Mouse (Mus musculus) Muller cell, postnatal 12 days (primary cell): ENCODE results near the gene Rps28.

Experiments
- DNase-seq: peaks from one replicate; pipeline ENCODE4 v3.0.0-alpha.2; 2015; ENCODE audit errors: inconsistent ontology term

The Rps28 gene

GRCm38 (mm10) chr17:33812475-33812874 is 11.9 kb downstream of the Rps28 start:
- DNase-seq = peak; percentile 47

GRCm38 (mm10) chr17:33811142-33811516 is 13.2 kb downstream of the Rps28 start:
- DNase-seq = no peak

- peak; percentile 97 for DNase-seq
Observed at GRCm38 (mm10) chr17:33810334-33811141, 13.8 kb downstream of the Rps28 start, which contains the start of gene Kank3. Gene Kank3 (plus strand): TSS chr17:33810519.

GRCm38 (mm10) chr17:33808192-33808591 is 16.2 kb downstream of the Rps28 start:
- DNase-seq = no peak

GRCm38 (mm10) chr17:33807181-33807888 is 17.0 kb downstream of the Rps28 start:
- DNase-seq = no peak

- no peak for DNase-seq
Observed at GRCm38 (mm10) chr17:33804745-33805144, 19.6 kb downstream of the Rps28 start.

GRCm38 (mm10) chr17:33804205-33804604 is 20.2 kb downstream of the Rps28 start:
- no peak for DNase-seq

- peak; percentile 46 for DNase-seq
Observed at GRCm38 (mm10) chr17:33802221-33802620, 22.1 kb downstream of the Rps28 start.

GRCm38 (mm10) chr17:33799277-33799676 is 25.1 kb downstream of the Rps28 start:
- no peak for DNase-seq

- DNase-seq = peak; percentile 36
Observed at GRCm38 (mm10) chr17:33798306-33798705, 26.1 kb downstream of the Rps28 start.

- no peak for DNase-seq
Observed at GRCm38 (mm10) chr17:33788732-33789131, 35.6 kb downstream of the Rps28 start.

GRCm38 (mm10) chr17:33786375-33786774 is 38.0 kb downstream of the Rps28 start:
- DNase-seq = no peak

- no peak for DNase-seq
Observed at GRCm38 (mm10) chr17:33784939-33785338, 39.4 kb downstream of the Rps28 start.

- DNase-seq = peak; percentile 98
Observed at GRCm38 (mm10) chr17:33783408-33783807, 41.0 kb downstream of the Rps28 start.

- DNase-seq = peak; percentile 47
Observed at GRCm38 (mm10) chr17:33782067-33782466, 42.3 kb downstream of the Rps28 start.

- DNase-seq = peak; percentile 63
Observed at GRCm38 (mm10) chr17:33781124-33781977, 43.0 kb downstream of the Rps28 start, which contains the start of gene Angptl4. Gene Angptl4 (minus strand): TSS chr17:33781830.

GRCm38 (mm10) chr17:33780431-33780830 is 43.9 kb downstream of the Rps28 start:
- DNase-seq = peak; percentile 56

- no peak for DNase-seq
Observed at GRCm38 (mm10) chr17:33779967-33780295, 44.4 kb downstream of the Rps28 start.

GRCm38 (mm10) chr17:33779271-33779966 is 44.9 kb downstream of the Rps28 start:
- peak; percentile 96 for DNase-seq

- no peak for DNase-seq
Observed at GRCm38 (mm10) chr17:33775287-33775686, 49.1 kb downstream of the Rps28 start.

GRCm38 (mm10) chr17:33774573-33775155 is 49.7 kb downstream of the Rps28 start:
- DNase-seq = no peak
